Mouse (Mus musculus): ENCODE results near the gene Mul1. TPM values are rescaled to one million over a fixed set of nuclear protein-coding genes. Genes with fewer than 3 reads are reported as not detected.

Mul1 gene
- polyA plus RNA-seq, 1 experiment from 2014 or later, result 24.3 TPM

DNA sequence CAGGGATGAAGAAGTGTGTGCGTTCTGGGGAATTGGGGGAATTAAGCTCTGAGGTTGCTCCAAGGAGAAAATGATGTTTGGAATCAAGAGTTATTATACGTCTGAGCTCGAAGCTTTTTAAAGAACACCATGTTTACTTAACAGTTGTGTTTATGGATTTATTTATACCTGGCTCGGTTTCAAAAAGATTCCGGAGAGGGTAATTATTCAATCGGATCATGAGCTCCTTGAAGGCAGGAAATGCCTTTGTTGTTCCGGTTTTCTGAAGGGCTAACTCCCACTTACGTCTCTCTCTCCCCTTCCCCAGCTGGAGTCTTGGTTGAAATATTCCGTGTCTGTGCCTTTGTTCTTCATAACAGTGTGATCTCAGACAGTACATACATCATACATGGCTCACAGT is 46.5 kb downstream of the Mul1 start:
- in situ Hi-C loops (cut with MboI; ENCODE audit: low pct_unique_long_range_greater_than_20kb), result no loop called here
- DNase-seq (ENCODE audit: low read depth, low spot score) (no peak), ATAC-seq (no peak)
- ChIA-PET POLR2A (no interaction called here), CTCF (no interaction called here)
- H3K27me3 ChIP-seq, result no peaks in the 10 kb centered on the region
- TF ChIP-seq CTCF (IDR thresholded peaks at IDR 0.05), result no peak

DNA sequence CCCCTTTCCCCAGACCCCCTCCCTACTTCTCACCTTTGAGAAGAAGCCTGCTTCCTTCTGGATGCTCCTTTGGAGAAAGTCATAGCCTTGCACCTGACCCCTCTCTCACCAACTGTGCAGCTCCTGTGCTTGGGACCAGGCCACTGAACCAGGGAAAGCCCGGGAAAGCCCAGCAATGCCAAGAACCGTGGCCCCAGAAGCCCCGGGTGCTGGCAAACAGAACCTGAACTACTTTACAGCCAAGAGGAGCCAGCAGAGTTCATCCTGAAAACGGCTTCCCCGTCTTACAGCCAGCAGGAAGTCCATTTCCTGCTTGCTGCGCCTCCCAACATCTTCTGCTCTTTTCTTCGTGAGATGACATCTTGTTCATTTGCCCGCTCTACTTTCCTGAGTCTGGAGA is 48.2 kb downstream of the Mul1 start:
- POLR2A ChIA-PET, result no interaction called here
- no peak for TF ChIP-seq CTCF (IDR thresholded peaks at IDR 0.05)
- in situ Hi-C loops (cut with MboI; ENCODE audit: low pct_unique_long_range_greater_than_20kb), result no loop called here
- CTCF ChIA-PET, result no interaction called here
- no peaks in the 10 kb centered on the region for H3K27me3 ChIP-seq
- no peak for ATAC-seq
- DNase-seq (ENCODE audit: low read depth, low spot score), result no peak

DNA sequence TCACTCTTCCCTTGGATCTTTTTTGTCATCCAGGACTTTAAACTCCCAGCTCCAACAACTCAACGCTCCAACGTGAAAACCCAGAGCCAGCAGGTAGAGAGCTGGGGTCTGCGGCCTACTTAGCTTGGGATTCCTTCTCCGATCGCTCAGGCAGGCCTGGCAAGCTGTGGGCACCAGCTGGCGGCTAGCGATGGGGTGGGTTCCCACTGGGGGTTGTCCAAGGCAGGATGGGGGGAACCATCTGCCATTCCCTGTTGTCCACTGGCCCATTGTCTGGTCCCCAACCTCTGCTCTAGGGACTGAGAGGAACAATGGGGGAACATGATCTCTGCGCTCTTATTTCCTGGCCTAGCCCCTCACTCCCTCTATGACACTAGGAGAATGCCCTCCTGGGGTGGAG is 53.8 kb downstream of the Mul1 start:
- no peak for TF ChIP-seq CTCF (IDR thresholded peaks at IDR 0.05)
- DNase-seq (ENCODE audit: low read depth, low spot score), result no peak
- ChIA-PET POLR2A (no interaction called here), CTCF (no interaction called here)
- no peak for ATAC-seq
- no peaks in the 10 kb centered on the region for H3K27me3 ChIP-seq
- in situ Hi-C loops (cut with MboI; ENCODE audit: low pct_unique_long_range_greater_than_20kb), result no loop called here

DNA sequence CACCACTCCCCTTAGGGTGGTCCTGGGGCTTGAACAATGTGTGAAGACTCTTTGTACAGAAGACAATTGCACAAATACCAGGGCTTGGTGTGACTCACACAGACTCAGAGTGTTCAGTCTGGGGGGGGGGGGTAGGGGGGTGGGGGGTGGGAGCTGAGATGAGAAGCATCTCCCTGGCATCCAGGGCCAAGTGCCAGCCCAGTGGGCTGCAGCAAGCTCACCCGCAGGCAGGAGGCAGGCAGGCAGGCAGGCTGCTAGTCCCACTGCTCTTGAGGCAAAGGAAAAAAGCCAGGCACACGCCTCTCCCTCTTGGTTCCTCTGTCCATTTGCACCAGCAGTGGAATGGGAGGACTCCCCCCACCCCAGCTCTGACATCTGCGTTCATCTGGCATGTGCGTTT is 56.6 kb downstream of the Mul1 start:
- no peaks in the 10 kb centered on the region for H3K27me3 ChIP-seq
- in situ Hi-C loops (cut with MboI; ENCODE audit: low pct_unique_long_range_greater_than_20kb), result no loop called here
- DNase-seq (ENCODE audit: low read depth, low spot score), result peak; percentile 42
- ChIA-PET POLR2A (interaction anchor here (1.4 to 1.5 kb wide), 2 partner anchors 16 to 28 kb away, joined by 3 to 4 read pairs; no protein-coding TSS in a partner anchor), CTCF (no interaction called here)
- ATAC-seq, result peak; percentile 1
- no peak for TF ChIP-seq CTCF (IDR thresholded peaks at IDR 0.05)

Other genes with a start within 250 kb of the Mul1 start
- 112 TPM for gene Hp1bp3, start 218.4 kb upstream of the Mul1 start, polyA plus RNA-seq (2021)
- 0.91 TPM for gene Sh2d5, start 184.3 kb upstream of the Mul1 start, polyA plus RNA-seq (2021)
- 1.6 TPM for gene Kif17, start 184.2 kb upstream of the Mul1 start, polyA plus RNA-seq (2021)
- 164 TPM for gene Ddost, start 129.9 kb upstream of the Mul1 start, polyA plus RNA-seq (2021)
- gene Pink1, start 108.4 kb upstream of the Mul1 start, polyA plus RNA-seq (2021), result 58.2 TPM
- 0.32 TPM for gene Cda, start 66.7 kb upstream of the Mul1 start, polyA plus RNA-seq (2021)
- gene Fam43b, start 38.1 kb upstream of the Mul1 start, polyA plus RNA-seq (2021), result not detected
- 21.9 TPM for gene Camk2n1, start 19.6 kb downstream of the Mul1 start, polyA plus RNA-seq (2021)
- gene Vwa5b1, start 201.2 kb downstream of the Mul1 start, polyA plus RNA-seq (2021), result 0.05 TPM